Mouse (Mus musculus) right cerebral cortex, postnatal 14 days (tissue): Measurements from ENCODE around the gene Olfr1163.
"Not testable (repeated sequence)": the region's sequence is repeated elsewhere in the genome, so short reads cannot be mapped to it uniquely, and the experiment has no call there.

Source experiments
- DNase-seq: peaks from one replicate; pipeline ENCODE4 v3.0.0; 2022

The Olfr1163 gene

DNA sequence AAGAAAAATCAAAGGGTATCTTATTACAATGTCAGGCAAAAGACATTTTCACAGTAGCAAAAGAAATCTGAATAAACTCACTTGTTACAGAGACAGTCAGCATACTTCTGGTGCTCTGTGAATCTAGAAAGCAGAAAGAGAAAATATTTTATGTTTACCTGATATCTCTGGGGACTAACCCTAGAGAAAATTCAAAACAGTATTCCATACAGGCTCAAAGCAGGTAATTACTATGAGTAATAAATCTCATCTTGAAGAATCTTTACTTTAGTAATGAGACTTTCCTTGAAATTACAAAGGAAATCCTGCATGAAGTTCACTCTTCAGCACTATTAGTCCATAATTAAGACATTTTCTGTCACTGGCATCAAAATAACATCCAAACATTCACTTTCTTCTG is at the start of gene Olfr1163:
Gene Olfr1163 (minus strand): TSS at position 101 of the 400 bp plus-strand sequence.
- DNase-seq: no peak

DNA sequence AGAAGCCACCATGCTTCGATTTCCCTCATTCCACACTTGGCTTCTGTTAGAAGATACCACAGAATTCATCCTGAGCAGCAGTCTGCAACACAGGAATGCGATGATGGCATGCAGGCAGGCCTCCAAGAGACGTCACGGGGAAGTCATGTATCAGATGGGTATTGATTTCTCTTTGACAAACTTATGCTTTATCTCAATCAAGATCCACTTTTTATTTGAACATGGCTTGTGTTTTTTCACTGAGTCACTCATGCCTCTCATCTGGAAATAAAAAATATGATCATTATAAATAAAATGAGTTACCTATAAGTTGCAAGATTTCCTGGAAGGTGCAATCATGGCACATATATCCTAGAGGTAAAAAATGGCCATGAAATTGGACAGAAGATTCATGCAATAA is 22.2 kb upstream of the Olfr1163 start, which contains the start of gene Olfr1164:
Gene Olfr1164 (minus strand): TSS at position 101 of the 400 bp plus-strand sequence.
- DNase-seq: no peak

DNA sequence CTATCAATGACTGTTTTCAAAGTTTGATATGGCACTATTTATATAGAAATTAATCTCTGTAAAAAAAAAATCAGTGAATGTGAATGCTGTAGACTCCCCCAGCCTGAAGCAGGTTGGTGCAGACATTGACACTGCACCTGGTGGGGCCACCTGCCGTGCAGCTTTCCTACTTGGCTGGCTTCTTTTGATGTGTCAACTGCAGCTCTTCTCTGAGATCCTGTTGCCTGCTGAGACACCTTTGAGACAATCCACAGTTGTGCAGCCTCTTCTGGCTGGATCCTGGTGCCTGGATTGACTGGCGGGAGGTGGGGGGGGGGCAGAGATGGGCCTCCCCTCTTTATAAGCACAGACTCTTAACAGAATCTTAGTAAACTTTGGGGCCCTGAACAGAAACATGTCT is 8.0 kb downstream of the Olfr1163 start:
- DNase-seq: no peak

DNA sequence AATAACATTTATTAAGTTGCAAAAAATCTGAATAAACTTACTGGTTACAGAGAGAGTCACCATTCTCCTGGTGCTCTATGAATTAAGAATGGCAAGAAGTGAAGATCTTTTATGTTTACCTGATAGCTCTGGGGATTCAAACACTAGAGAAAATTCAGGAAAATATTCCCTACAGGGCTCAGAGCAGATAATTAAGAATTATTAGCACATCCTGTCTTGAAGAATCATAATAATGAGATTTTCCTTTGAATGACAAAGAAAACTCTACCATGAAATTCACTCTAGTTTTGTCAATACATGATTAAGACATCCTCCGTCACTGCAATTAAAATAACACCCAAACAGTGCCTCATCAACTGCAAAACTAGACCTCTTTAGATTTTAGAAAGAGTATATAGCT is 20.6 kb downstream of the Olfr1163 start, which contains the start of gene Olfr1162:
Gene Olfr1162 (minus strand): TSS at position 101 of the 400 bp plus-strand sequence.
- no peak for DNase-seq

DNA sequence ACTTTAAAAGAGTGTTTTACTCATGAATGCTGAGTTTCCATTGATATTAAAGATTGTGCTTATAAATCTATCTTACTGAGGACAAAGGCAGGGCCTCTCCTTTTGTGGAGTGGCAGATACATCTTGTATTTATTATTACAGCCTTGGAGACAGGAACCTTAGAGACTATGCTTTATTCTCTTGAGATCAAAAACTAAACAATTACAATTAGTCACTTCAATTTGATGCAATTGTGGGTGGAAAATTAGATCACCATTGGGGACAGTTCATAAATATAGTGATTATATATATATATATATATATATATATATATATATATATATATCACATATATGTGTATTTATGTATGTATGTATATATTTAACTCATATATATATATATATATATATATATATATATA is 34.0 kb downstream of the Olfr1163 start, which contains the start of gene Olfr73:
Gene Olfr73 (minus strand): TSS at position 101 of the 400 bp plus-strand sequence.
- DNase-seq: no peak

DNA sequence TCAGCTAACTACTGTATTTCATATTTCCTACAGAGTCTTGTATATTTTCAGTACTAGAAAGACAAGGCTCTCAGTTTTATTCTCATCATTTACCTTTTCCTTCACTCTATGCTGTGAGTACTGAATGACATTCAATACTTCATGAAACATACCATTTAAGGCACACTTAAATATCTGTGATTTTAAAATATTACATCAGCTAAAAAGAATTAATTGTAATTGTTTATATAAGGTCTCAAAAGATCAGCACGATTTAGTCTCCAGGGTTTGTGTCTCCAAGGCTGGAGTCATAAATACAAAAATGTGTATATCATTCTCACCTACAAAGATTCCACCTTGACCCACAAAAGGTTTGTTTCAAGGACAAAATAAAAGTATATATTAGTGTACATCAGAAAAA is 49.2 kb downstream of the Olfr1163 start, which contains the start of gene Olfr1161:
Gene Olfr1161 (plus strand): TSS at position 301 of the 400 bp plus-strand sequence.
- not testable (repeated sequence) for DNase-seq
